Mouse (Mus musculus): Measurements from ENCODE around the gene Gm49711. TPM values are rescaled to one million over a fixed set of nuclear protein-coding genes. Genes with fewer than 3 reads are reported as not detected.

Gm49711 gene
- total and polyA plus RNA-seq, 3 experiments, result not detected

GRCm38 (mm10) chr16:92119013-92119515 is 60.9 kb downstream of the Gm49711 start:
- no peak overlapping the region for H3K27ac ChIP-seq (ENCODE audit: insufficient read depth, low read depth)
- DNase-seq (ENCODE audit: extremely low read depth), result no peak
- H3K9ac ChIP-seq (ENCODE audit: insufficient read depth, low read depth), result no peak overlapping the region
- H3K4me1 ChIP-seq (ENCODE audit: control insufficient read depth in 1 of 2, insufficient read depth in 2 of 2), result peaks cover 0 to 8% of the 10 kb centered on the region in 2 experiments; a peak in 1 of 4 replicates
- H3K9me3 ChIP-seq (replicated peaks; ENCODE audit: low read length), result peaks cover 2% of the 10 kb centered on the region
- H3K27me3 ChIP-seq (replicated peaks), result no peaks in the 10 kb centered on the region
- TF ChIP-seq SIN3A (IDR thresholded peaks at IDR 0.05; ENCODE audit: low read length) (no peak), RAD21 (IDR thresholded peaks at IDR 0.05; ENCODE audit: low read depth, low read length) (no peak), ETS1 (conservative IDR thresholded peaks at IDR 0.05; ENCODE audit: low read depth, low read length) (no peak), GABPA (IDR thresholded peaks at IDR 0.05; ENCODE audit: insufficient replicate concordance, low read depth, low read length) (no peak), BHLHE40 (IDR thresholded peaks at IDR 0.05; ENCODE audit: low read depth, low read length) (no peak), POLR2A (IDR thresholded peaks at IDR 0.05; ENCODE audit: low read depth, low read length) (no peak), USF2 (conservative IDR thresholded peaks at IDR 0.05; ENCODE audit: low read depth, low read length) (no peak), UBTF (IDR thresholded peaks at IDR 0.05; ENCODE audit: low read depth, low read length) (no peak), ZNF384 (IDR thresholded peaks at IDR 0.05; ENCODE audit: low read depth, low read length) (no peak), MAZ (IDR thresholded peaks at IDR 0.05; ENCODE audit: low read depth, low read length) (no peak)
- H3K4me2 ChIP-seq (ENCODE audit: insufficient read depth, low read depth, poor library complexity, severe bottlenecking), result no peak overlapping the region
- H3K36me3 ChIP-seq (replicated peaks in 1 of 2; ENCODE audit: control insufficient read depth in 1 of 2, insufficient read depth in 1 of 2, low read length in 1 of 2), result no peaks in the 10 kb centered on the region
- in situ Hi-C loops (cut with MboI; ENCODE audit: low pct_ligation_motif_present, low pct_unique_long_range_greater_than_20kb, low sequenced_read_pairs), result no loop called here
- dilution Hi-C loops (cut with MboI; ENCODE audit: extremely low pct_ligation_motif_present, extremely low pct_unique_long_range_greater_than_20kb, low sequenced_read_pairs), result no loop called here
- H3K4me3 ChIP-seq (replicated peaks in 1 of 3; ENCODE audit: low read depth in 2 of 3, low read length in 2 of 3, poor library complexity in 1 of 3), result no peak overlapping the region
- no peaks in the 10 kb centered on the region for H3K79me2 ChIP-seq (replicated peaks; ENCODE audit: control insufficient read depth, extremely low read depth, insufficient read depth, poor library complexity, severe bottlenecking)

DNA sequence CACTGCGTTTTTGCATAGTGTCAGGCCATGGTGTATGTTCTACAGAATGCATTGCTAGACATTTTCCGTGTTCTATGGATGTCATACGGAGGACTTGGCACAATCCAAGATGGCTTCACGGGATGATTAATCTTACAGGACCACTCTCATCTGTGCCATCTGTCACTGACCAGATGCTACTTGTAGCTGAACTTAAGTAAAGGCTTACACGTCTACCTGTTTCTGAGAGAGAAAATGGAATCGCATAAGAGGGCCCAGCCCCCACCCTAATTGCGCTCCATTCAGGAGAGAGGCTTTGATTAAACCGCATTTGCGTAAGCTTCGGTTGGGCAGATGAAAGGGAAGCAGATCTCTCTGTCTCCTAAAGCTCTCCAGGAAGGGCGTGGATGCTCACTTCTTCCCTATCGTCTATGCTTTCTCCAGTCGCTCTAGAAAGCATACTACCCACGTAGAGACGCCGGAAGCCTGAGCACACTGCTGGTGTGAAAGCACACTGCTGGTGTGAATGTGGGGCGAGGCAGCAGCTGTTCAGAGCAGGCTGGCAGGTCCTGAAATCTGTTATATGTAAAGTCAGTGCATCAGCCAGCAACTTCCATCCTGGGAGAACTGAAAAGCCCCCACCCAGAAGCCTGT is 62.9 kb downstream of the Gm49711 start:
- peaks cover 0 to 8% of the 10 kb centered on the region in 2 experiments; a peak in 1 of 4 replicates for H3K4me1 ChIP-seq (ENCODE audit: control insufficient read depth in 1 of 2, insufficient read depth in 2 of 2)
- peaks cover 10% of the 10 kb centered on the region for H3K9me3 ChIP-seq (replicated peaks; ENCODE audit: low read length)
- no peak overlapping the region for H3K27ac ChIP-seq (ENCODE audit: insufficient read depth, low read depth)
- TF ChIP-seq ELF1 (IDR thresholded peaks at IDR 0.05; ENCODE audit: low read depth, low read length), result no peak
- TF ChIP-seq UBTF (IDR thresholded peaks at IDR 0.05; ENCODE audit: low read depth, low read length), result no peak
- no peak for TF ChIP-seq ZC3H11A (IDR thresholded peaks at IDR 0.05; ENCODE audit: low read depth, low read length)
- DNase-seq (ENCODE audit: extremely low read depth), result no peak
- no peaks in the 10 kb centered on the region for H3K79me2 ChIP-seq (replicated peaks; ENCODE audit: control insufficient read depth, extremely low read depth, insufficient read depth, poor library complexity, severe bottlenecking)
- no peak overlapping the region for H3K4me3 ChIP-seq (replicated peaks in 1 of 3; ENCODE audit: low read depth in 2 of 3, low read length in 2 of 3, poor library complexity in 1 of 3)
- no peak overlapping the region for H3K4me2 ChIP-seq (ENCODE audit: insufficient read depth, low read depth, poor library complexity, severe bottlenecking)
- no peaks in the 10 kb centered on the region for H3K27me3 ChIP-seq (replicated peaks)
- no peaks in the 10 kb centered on the region for H3K36me3 ChIP-seq (replicated peaks in 1 of 2; ENCODE audit: control insufficient read depth in 1 of 2, insufficient read depth in 1 of 2, low read length in 1 of 2)
- dilution Hi-C loops (cut with MboI; ENCODE audit: extremely low pct_ligation_motif_present, extremely low pct_unique_long_range_greater_than_20kb, low sequenced_read_pairs) (no loop called here), in situ Hi-C loops (cut with MboI; ENCODE audit: low pct_ligation_motif_present, low pct_unique_long_range_greater_than_20kb, low sequenced_read_pairs) (no loop called here)
- H3K9ac ChIP-seq (ENCODE audit: insufficient read depth, low read depth), result no peak overlapping the region

- dilution Hi-C loops (cut with MboI; ENCODE audit: extremely low pct_ligation_motif_present, extremely low pct_unique_long_range_greater_than_20kb, low sequenced_read_pairs) (no loop called here), in situ Hi-C loops (cut with MboI; ENCODE audit: low pct_ligation_motif_present, low pct_unique_long_range_greater_than_20kb, low sequenced_read_pairs) (no loop called here)
- peaks cover 10% of the 10 kb centered on the region for H3K9me3 ChIP-seq (replicated peaks; ENCODE audit: low read length)
Observed at GRCm38 (mm10) chr16:92127226-92127625, 69.1 kb downstream of the Gm49711 start.

More at GRCm38 (mm10) chr16:92127226-92127625, 69.1 kb downstream of the Gm49711 start:
- no peaks in the 10 kb centered on the region for H3K36me3 ChIP-seq (replicated peaks in 1 of 2; ENCODE audit: control insufficient read depth in 1 of 2, insufficient read depth in 1 of 2, low read length in 1 of 2)
- TF ChIP-seq MXI1 (IDR thresholded peaks at IDR 0.05; ENCODE audit: low read depth, low read length) (no peak), POLR2AphosphoS2 (IDR thresholded peaks at IDR 0.05; ENCODE audit: low read depth, low read length) (no peak), E2F4 (IDR thresholded peaks at IDR 0.05; ENCODE audit: insufficient replicate concordance, low read depth, low read length) (no peak)
- H3K4me2 ChIP-seq (ENCODE audit: insufficient read depth, low read depth, poor library complexity, severe bottlenecking), result no peak overlapping the region
- H3K9ac ChIP-seq (ENCODE audit: insufficient read depth, low read depth), result no peak overlapping the region
- no peak overlapping the region for H3K27ac ChIP-seq (ENCODE audit: insufficient read depth, low read depth)
- no peaks in the 10 kb centered on the region for H3K79me2 ChIP-seq (replicated peaks; ENCODE audit: control insufficient read depth, extremely low read depth, insufficient read depth, poor library complexity, severe bottlenecking)
- no peak overlapping the region for H3K4me3 ChIP-seq (replicated peaks in 1 of 3; ENCODE audit: low read depth in 2 of 3, low read length in 2 of 3, poor library complexity in 1 of 3)
- no peak for DNase-seq (ENCODE audit: extremely low read depth)
- H3K27me3 ChIP-seq (replicated peaks), result peaks cover 2% of the 10 kb centered on the region
- H3K4me1 ChIP-seq (ENCODE audit: control insufficient read depth in 1 of 2, insufficient read depth in 2 of 2), result peaks cover 0 to 4% of the 10 kb centered on the region in 2 experiments; a peak in 1 of 4 replicates
